ENCODE assay signal across 9 mouse cellular contexts in genomic region chr14:79139918-79140825, GRCm38 (mm10).
A peak's percentile ranks its signal among the peaks of the same experiment; 100 is the strongest.
DNase-seq lines count a peak whose midpoint lies in the region; ATAC-seq and TF ChIP-seq lines count a peak whose summit lies in the region.
"Had no signal": no experiment of that assay in that cellular context is flagged by ENCODE, and none has a peak within 500 bp of the region (broad histone marks: within the 10 kb centered on the region; RNA-seq: fewer than 3 reads in every experiment).

No protein-coding gene starts in this region.

- no peak for ATAC-seq in heart, embryonic 11.5 days (replicated peaks; ENCODE audit: insufficient number of reproducible peaks, low FRiP score, low TSS enrichment)
- peak; percentile 71 for ATAC-seq in forebrain, embryonic 14.5 days
- ATAC-seq in lung, embryonic 16.5 days (ENCODE audit: low read depth), result peak; percentile 53

- TF ChIP-seq POLR2A in heart, adult 2 months (IDR thresholded peaks at IDR 0.05; ENCODE audit: insufficient read depth, low read depth, low read length), result peak; percentile 10; the same call in 1 of the 2 replicates

- peak; percentile 80 for TF ChIP-seq EP300 in heart, adult 2 months (IDR thresholded peaks at IDR 0.05; ENCODE audit: insufficient read depth, low read depth, low read length)

- no peaks in the 10 kb centered on the region for H3K79me2 ChIP-seq in heart, adult 2 months (replicated peaks; ENCODE audit: control insufficient read depth, insufficient read depth, low read length)

- WGBS in heart, adult 2 months, result 37% methylated on average over 19 of the region's 19 CpGs
- WGBS in heart, embryonic 11.5 days (ENCODE audit: insufficient replicate concordance), result 40% methylated on average over 19 of the region's 19 CpGs
- 36% methylated on average over 19 of the region's 19 CpGs for WGBS in forebrain, embryonic 14.5 days
- 23% methylated on average over 19 of the region's 19 CpGs for WGBS in lung, embryonic 16.5 days

- DNase-seq in heart, adult 2 months, result peak in 1 of 2 experiments; percentile 71
- DNase-seq in forebrain, embryonic 14.5 days (ENCODE audit: low spot score), result peak; percentile 42
- peak; percentile 32 for DNase-seq in induced T-regulatory cell, adult 2 months (ENCODE audit: low read depth)
- DNase-seq in skeletal muscle tissue, adult 2 months (ENCODE audit: low read depth, low spot score), result peak; percentile 65
- DNase-seq in ovary, postnatal 10 days (ENCODE audit: low spot score), result no peak
- DNase-seq in ovary, postnatal 14 days (ENCODE audit: low spot score), result no peak

- intact Hi-C loops in heart, adult 2 months (cut with DNase I), result loop anchor here (1.0 kb wide), 2 partner anchors 40 to 134 kb away; no protein-coding TSS in a partner anchor

- peaks cover 16% of the 10 kb centered on the region for H3K4me1 ChIP-seq in heart, adult 2 months (ENCODE audit: control insufficient read depth, insufficient read depth, low read length)
- peaks cover 3% of the 10 kb centered on the region for H3K4me1 ChIP-seq in heart, embryonic 11.5 days (ENCODE audit: control insufficient read depth, insufficient read depth, low read length)
- peaks cover 13% of the 10 kb centered on the region; the same call in 1 of the 2 replicates for H3K4me1 ChIP-seq in forebrain, embryonic 14.5 days (ENCODE audit: control insufficient read depth, insufficient read depth, low read length)
- H3K4me1 ChIP-seq in lung, embryonic 16.5 days (replicated peaks; ENCODE audit: control insufficient read depth, insufficient read depth, low read length), result peaks cover 44% of the 10 kb centered on the region

- peak; percentile 53 for TF ChIP-seq CTCF in heart, adult 2 months (IDR thresholded peaks at IDR 0.05)

- H3K27ac ChIP-seq in heart, adult 2 months, result peak overlapping the region; percentile 84
- no peak overlapping the region for H3K27ac ChIP-seq in heart, embryonic 11.5 days (ENCODE audit: low read depth, low read length)
- H3K27ac ChIP-seq in forebrain, embryonic 14.5 days (ENCODE audit: low read depth, low read length), result no peak overlapping the region
- H3K27ac ChIP-seq in lung, embryonic 16.5 days (ENCODE audit: low read length), result peak overlapping the region; percentile 48

- no peaks in the 10 kb centered on the region for H3K9me3 ChIP-seq in heart, embryonic 11.5 days (replicated peaks; ENCODE audit: control insufficient read depth, low read length)
- no peaks in the 10 kb centered on the region for H3K9me3 ChIP-seq in forebrain, embryonic 14.5 days (replicated peaks; ENCODE audit: control insufficient read depth, low read length)
- no peaks in the 10 kb centered on the region for H3K9me3 ChIP-seq in lung, embryonic 16.5 days (ENCODE audit: control insufficient read depth, low read length)

- no peaks in the 10 kb centered on the region for H3K27me3 ChIP-seq in heart, adult 2 months (ENCODE audit: control insufficient read depth, insufficient read depth, low read length)
- no peaks in the 10 kb centered on the region for H3K27me3 ChIP-seq in heart, embryonic 11.5 days (ENCODE audit: control insufficient read depth, insufficient read depth, low read length)
- H3K27me3 ChIP-seq in forebrain, embryonic 14.5 days (replicated peaks; ENCODE audit: control insufficient read depth, insufficient read depth, low read length), result no peaks in the 10 kb centered on the region
- no peaks in the 10 kb centered on the region for H3K27me3 ChIP-seq in lung, embryonic 16.5 days (ENCODE audit: control insufficient read depth, insufficient read depth, low read depth, low read length)
- H3K27me3 ChIP-seq: CH12.LX had no signal

- no peak overlapping the region for H3K4me2 ChIP-seq in heart, embryonic 11.5 days
- no peak overlapping the region for H3K4me2 ChIP-seq in forebrain, embryonic 14.5 days (ENCODE audit: low read length)
- no peak overlapping the region for H3K4me2 ChIP-seq in lung, embryonic 16.5 days (ENCODE audit: low read depth, low read length)

- no peak overlapping the region for H3K4me3 ChIP-seq in heart, adult 2 months
- no peak overlapping the region for H3K4me3 ChIP-seq in heart, embryonic 11.5 days (ENCODE audit: low read depth, low read length)
- no peak overlapping the region for H3K4me3 ChIP-seq in forebrain, embryonic 14.5 days (ENCODE audit: low read depth, low read length)
- H3K4me3 ChIP-seq in lung, embryonic 16.5 days (ENCODE audit: low read length), result no peak overlapping the region

- H3K36me3 ChIP-seq in heart, adult 2 months (ENCODE audit: control insufficient read depth, insufficient read depth, low read length), result peaks cover 9% of the 10 kb centered on the region; the same call in 1 of the 2 replicates
- H3K36me3 ChIP-seq in heart, embryonic 11.5 days (ENCODE audit: control insufficient read depth, insufficient read depth, low read length), result no peaks in the 10 kb centered on the region
- no peaks in the 10 kb centered on the region for H3K36me3 ChIP-seq in forebrain, embryonic 14.5 days (ENCODE audit: control insufficient read depth, insufficient read depth, low read length)
- H3K36me3 ChIP-seq in lung, embryonic 16.5 days (ENCODE audit: control insufficient read depth, insufficient read depth, low read length), result no peaks in the 10 kb centered on the region

- H3K9ac ChIP-seq in heart, adult 2 months (ENCODE audit: low read depth, low read length), result peak overlapping the region; percentile 45
- no peak overlapping the region for H3K9ac ChIP-seq in heart, embryonic 11.5 days (ENCODE audit: low read depth, low read length)
- peak overlapping the region; percentile 21; the same call in 1 of the 2 replicates for H3K9ac ChIP-seq in forebrain, embryonic 14.5 days (ENCODE audit: low read length)
- H3K9ac ChIP-seq in lung, embryonic 16.5 days (ENCODE audit: low read length), result peak overlapping the region; percentile 26; the same call in 1 of the 2 replicates

Comparison
In these comparisons a context has a peak if more than half of its experiments do, and no peak if none do; other contexts are left out.
1. H3K27ac ChIP-seq: peak in heart, adult 2 months (single experiment) and lung, embryonic 16.5 days (single experiment); none in heart, embryonic 11.5 days (single experiment) and forebrain, embryonic 14.5 days (single experiment).
2. DNase-seq: peak in forebrain, embryonic 14.5 days (single experiment), induced T-regulatory cell, adult 2 months (single experiment) and skeletal muscle tissue, adult 2 months (single experiment); none in ovary, postnatal 10 days (single experiment) and ovary, postnatal 14 days (single experiment).